Comparison of ENCODE assay signal across 9 mouse cellular contexts in genomic region chr17:84037580-84038304, GRCm38 (mm10).
DNase-seq lines count a peak whose midpoint lies in the region; ATAC-seq and TF ChIP-seq lines count a peak whose summit lies in the region.
"Had no signal": no experiment of that assay in that cellular context is flagged by ENCODE, and none has a peak within 500 bp of the region (broad histone marks: within the 10 kb centered on the region; RNA-seq: fewer than 3 reads in every experiment).

No protein-coding gene starts in this region.

- no peak overlapping the region for H3K4me3 ChIP-seq in heart, postnatal 0 days (ENCODE audit: low read depth, low read length)
- H3K4me3 ChIP-seq in limb, embryonic 10.5 days = no peak overlapping the region
- no peak overlapping the region for H3K4me3 ChIP-seq in stomach, postnatal 0 days (ENCODE audit: low read depth, low read length)
- no peak overlapping the region for H3K4me3 ChIP-seq in hindbrain, embryonic 13.5 days

- TF ChIP-seq CTCF in heart, postnatal 0 days (IDR thresholded peaks at IDR 0.05; ENCODE audit: low read depth) = no peak
- TF ChIP-seq CTCF in stomach, postnatal 0 days (IDR thresholded peaks at IDR 0.05; ENCODE audit: low read depth) = no peak

- intact Hi-C loops in left cerebral cortex, postnatal 14 days (cut with DNase I) = no loop called here

- peak overlapping the region; percentile 28; the same call in 1 of the 2 replicates for H3K27ac ChIP-seq in heart, postnatal 0 days (ENCODE audit: low read depth)
- H3K27ac ChIP-seq in limb, embryonic 10.5 days = peak overlapping the region; percentile 47; the same call in 1 of the 2 replicates
- 0 out of 2 replicates have a peak overlapping the region, but pooled peaks have one; percentile 14 for H3K27ac ChIP-seq in stomach, postnatal 0 days (replicated peaks)
- H3K27ac ChIP-seq in hindbrain, embryonic 13.5 days = no peak overlapping the region
- H3K27ac ChIP-seq: liver, embryonic 14.5 days had no signal

- TF ChIP-seq EP300 in heart, postnatal 0 days (IDR thresholded peaks at IDR 0.05; ENCODE audit: low read depth) = no peak
- no peak for TF ChIP-seq EP300 in stomach, postnatal 0 days (optimal IDR thresholded peaks at IDR 0.05)

- no peak overlapping the region for H3K4me2 ChIP-seq in heart, postnatal 0 days (ENCODE audit: low read depth, low read length)
- H3K4me2 ChIP-seq in stomach, postnatal 0 days (replicated peaks; ENCODE audit: low read depth) = no peak overlapping the region
- H3K4me2 ChIP-seq in hindbrain, embryonic 13.5 days = no peak overlapping the region

- ATAC-seq in heart, postnatal 0 days (ENCODE audit: insufficient read depth, low read depth) = no peak; the same call in 1 of the 2 replicates
- ATAC-seq in stomach, postnatal 0 days (ENCODE audit: low FRiP score, low TSS enrichment) = peak; percentile 49; the same call in 1 of the 2 replicates
- ATAC-seq in hindbrain, embryonic 13.5 days (ENCODE audit: low FRiP score) = no peak

- no peaks in the 10 kb centered on the region for H3K9me3 ChIP-seq in heart, postnatal 0 days (replicated peaks; ENCODE audit: control insufficient read depth, low read length)
- H3K9me3 ChIP-seq in limb, embryonic 10.5 days (replicated peaks) = no peaks in the 10 kb centered on the region; the same call in 1 of the 2 replicates
- H3K9me3 ChIP-seq in stomach, postnatal 0 days (ENCODE audit: control insufficient read depth, low read length) = no peaks in the 10 kb centered on the region
- H3K9me3 ChIP-seq in hindbrain, embryonic 13.5 days = no peaks in the 10 kb centered on the region; the same call in 1 of the 2 replicates

- 30% methylated on average over 11 of the region's 11 CpGs for WGBS in heart, postnatal 0 days
- 75% methylated on average over 11 of the region's 11 CpGs for WGBS in limb, embryonic 10.5 days
- WGBS in stomach, postnatal 0 days = 48% methylated on average over 11 of the region's 11 CpGs
- 71% methylated on average over 11 of the region's 11 CpGs for WGBS in hindbrain, embryonic 13.5 days

- no peaks in the 10 kb centered on the region for H3K36me3 ChIP-seq in heart, postnatal 0 days (replicated peaks; ENCODE audit: control insufficient read depth, insufficient read depth, low read length)
- H3K36me3 ChIP-seq in limb, embryonic 10.5 days = no peaks in the 10 kb centered on the region
- H3K36me3 ChIP-seq in stomach, postnatal 0 days (ENCODE audit: control insufficient read depth, insufficient read depth, low read length) = no peaks in the 10 kb centered on the region
- no peaks in the 10 kb centered on the region for H3K36me3 ChIP-seq in hindbrain, embryonic 13.5 days

- H3K27me3 ChIP-seq in heart, postnatal 0 days (ENCODE audit: control insufficient read depth, insufficient read depth, low read length) = no peaks in the 10 kb centered on the region
- no peaks in the 10 kb centered on the region for H3K27me3 ChIP-seq in limb, embryonic 10.5 days (ENCODE audit: low read depth, poor library complexity, severe bottlenecking)
- no peaks in the 10 kb centered on the region for H3K27me3 ChIP-seq in stomach, postnatal 0 days (ENCODE audit: control insufficient read depth, insufficient read depth, low read length)
- no peaks in the 10 kb centered on the region; the same call in 1 of the 2 replicates for H3K27me3 ChIP-seq in hindbrain, embryonic 13.5 days

- peak; percentile 62 for DNase-seq in ovary, adult 18-20 months (ENCODE audit: low spot score)
- no peak for DNase-seq in ovary, postnatal 14 days (ENCODE audit: low spot score)
- peak; percentile 41 for DNase-seq in heart, postnatal 0 days (ENCODE audit: low spot score)
- no peak for DNase-seq in limb, embryonic 10.5 days (ENCODE audit: low spot score)
- DNase-seq in stomach, postnatal 0 days (ENCODE audit: low spot score) = no peak
- DNase-seq in right cerebral cortex, postnatal 4 days = no peak
- no peak for DNase-seq in left cerebral cortex, postnatal 14 days (ENCODE audit: low spot score in 2 of 2)

- no peak overlapping the region for H3K9ac ChIP-seq in heart, postnatal 0 days (replicated peaks; ENCODE audit: low read depth, low read length)
- H3K9ac ChIP-seq in stomach, postnatal 0 days (ENCODE audit: low read length) = no peak overlapping the region; the same call in 1 of the 2 replicates
- no peak overlapping the region for H3K9ac ChIP-seq in hindbrain, embryonic 13.5 days
- H3K9ac ChIP-seq: liver, embryonic 14.5 days had no signal

- peaks cover 22% of the 10 kb centered on the region for H3K4me1 ChIP-seq in heart, postnatal 0 days (ENCODE audit: control insufficient read depth, insufficient read depth)
- H3K4me1 ChIP-seq in limb, embryonic 10.5 days = peaks cover 44% of the 10 kb centered on the region
- H3K4me1 ChIP-seq in stomach, postnatal 0 days (replicated peaks; ENCODE audit: control insufficient read depth, insufficient read depth) = no peaks in the 10 kb centered on the region; the same call in 1 of the 2 replicates
- 0 out of 2 replicates have a peak, but pooled peaks cover 4% of the 10 kb centered on the region for H3K4me1 ChIP-seq in hindbrain, embryonic 13.5 days (replicated peaks)

Comparison
In these comparisons a context has a peak if more than half of its experiments do, and no peak if none do; other contexts are left out.
1. DNase-seq: peak in ovary, adult 18-20 months (single experiment) and heart, postnatal 0 days (single experiment); none in ovary, postnatal 14 days (single experiment), limb, embryonic 10.5 days (single experiment), stomach, postnatal 0 days (single experiment), right cerebral cortex, postnatal 4 days (single experiment) and left cerebral cortex, postnatal 14 days (0 of 2).